In genomic region chr9:95180569-95180968, GRCm38 (mm10) we compare ENCODE assay signal across 19 mouse cellular contexts.
DNase-seq lines count a peak whose midpoint lies in the region; ATAC-seq and TF ChIP-seq lines count a peak whose summit lies in the region.
"Had no signal": no experiment of that assay in that cellular context is flagged by ENCODE, and none has a peak within 500 bp of the region (broad histone marks: within the 10 kb centered on the region; RNA-seq: fewer than 3 reads in every experiment).

No protein-coding gene starts in this region.

- H3K4me2 ChIP-seq in intestine, embryonic 14.5 days (ENCODE audit: low read length), result no peak overlapping the region
- H3K4me2 ChIP-seq in intestine, embryonic 15.5 days (replicated peaks), result no peak overlapping the region
- H3K4me2 ChIP-seq in embryonic facial prominence, embryonic 12.5 days (replicated peaks), result no peak overlapping the region
- H3K4me2 ChIP-seq in midbrain, postnatal 0 days (ENCODE audit: low read depth, low read length, poor library complexity, severe bottlenecking), result no peak overlapping the region
- H3K4me2 ChIP-seq: heart, embryonic 11.5 days; kidney, embryonic 15.5 days; neural tube, embryonic 12.5 days had no signal

- H3K4me3 ChIP-seq in intestine, embryonic 14.5 days (ENCODE audit: low read depth, low read length), result no peak overlapping the region
- H3K4me3 ChIP-seq in intestine, embryonic 15.5 days (replicated peaks), result no peak overlapping the region
- no peak overlapping the region for H3K4me3 ChIP-seq in embryonic facial prominence, embryonic 12.5 days
- H3K4me3 ChIP-seq in limb, embryonic 10.5 days, result no peak overlapping the region
- no peak overlapping the region for H3K4me3 ChIP-seq in macrophage (ENCODE audit: inconsistent target)
- H3K4me3 ChIP-seq in midbrain, postnatal 0 days (ENCODE audit: low read depth, low read length), result no peak overlapping the region
- H3K4me3 ChIP-seq: erythroblast, embryonic 14.5 days; kidney, embryonic 15.5 days; left cerebral cortex, adult 2 months; limb, embryonic 13.5 days; neural tube, embryonic 12.5 days had no signal

- WGBS in intestine, embryonic 14.5 days, result 68% methylated on average over 4 of the region's 4 CpGs
- 81% methylated on average over 4 of the region's 4 CpGs for WGBS in intestine, embryonic 15.5 days
- WGBS in embryonic facial prominence, embryonic 12.5 days, result 31% methylated on average over 4 of the region's 4 CpGs
- WGBS in limb, embryonic 10.5 days, result 75% methylated on average over 4 of the region's 4 CpGs
- 40% methylated on average over 4 of the region's 4 CpGs for whole genome bisulfite sequencing in macrophage (ENCODE audit: missing documents)
- 69% methylated on average over 4 of the region's 4 CpGs for WGBS in midbrain, postnatal 0 days

- H3K27ac ChIP-seq in intestine, embryonic 14.5 days (ENCODE audit: low read depth), result peak overlapping the region; percentile 49; the same call in 1 of the 2 replicates
- H3K27ac ChIP-seq in intestine, embryonic 15.5 days, result no peak overlapping the region
- 0 out of 2 replicates have a peak overlapping the region, but pooled peaks have one; percentile 76 for H3K27ac ChIP-seq in embryonic facial prominence, embryonic 12.5 days
- peak overlapping the region; percentile 72; the same call in 1 of the 2 replicates for H3K27ac ChIP-seq in limb, embryonic 10.5 days
- peak overlapping the region; percentile 55 for H3K27ac ChIP-seq in macrophage
- no peak overlapping the region for H3K27ac ChIP-seq in midbrain, postnatal 0 days (ENCODE audit: low read depth, low read length)
- H3K27ac ChIP-seq: left cerebral cortex, adult 2 months; limb, embryonic 13.5 days; neural tube, embryonic 12.5 days had no signal

- H3K9me3 ChIP-seq in intestine, embryonic 14.5 days (ENCODE audit: control insufficient read depth, low read length), result no peaks in the 10 kb centered on the region
- no peaks in the 10 kb centered on the region for H3K9me3 ChIP-seq in intestine, embryonic 15.5 days
- H3K9me3 ChIP-seq in embryonic facial prominence, embryonic 12.5 days, result no peaks in the 10 kb centered on the region
- no peaks in the 10 kb centered on the region for H3K9me3 ChIP-seq in limb, embryonic 10.5 days (replicated peaks)
- H3K9me3 ChIP-seq in midbrain, postnatal 0 days (ENCODE audit: low read length), result no peaks in the 10 kb centered on the region
- H3K9me3 ChIP-seq: kidney, embryonic 15.5 days; limb, embryonic 13.5 days; neural tube, embryonic 12.5 days had no signal

- no peaks in the 10 kb centered on the region for H3K79me2 ChIP-seq in macrophage (ENCODE audit: inconsistent target)

- no peaks in the 10 kb centered on the region for H3K36me3 ChIP-seq in intestine, embryonic 14.5 days (ENCODE audit: control insufficient read depth, insufficient read depth, low read length)
- H3K36me3 ChIP-seq in intestine, embryonic 15.5 days, result no peaks in the 10 kb centered on the region
- no peaks in the 10 kb centered on the region for H3K36me3 ChIP-seq in embryonic facial prominence, embryonic 12.5 days
- no peaks in the 10 kb centered on the region for H3K36me3 ChIP-seq in limb, embryonic 10.5 days
- no peaks in the 10 kb centered on the region for H3K36me3 ChIP-seq in macrophage (ENCODE audit: inconsistent target)
- H3K36me3 ChIP-seq in midbrain, postnatal 0 days (ENCODE audit: insufficient read depth, low read length), result no peaks in the 10 kb centered on the region
- H3K36me3 ChIP-seq: kidney, embryonic 15.5 days; limb, embryonic 13.5 days; neural tube, embryonic 12.5 days had no signal

- no peak; the same call in 1 of the 2 replicates for ATAC-seq in intestine, embryonic 14.5 days (replicated peaks; ENCODE audit: low FRiP score, low TSS enrichment, low read depth)
- ATAC-seq in intestine, embryonic 15.5 days, result no peak; the same call in 1 of the 2 replicates
- ATAC-seq in embryonic facial prominence, embryonic 12.5 days (ENCODE audit: insufficient number of reproducible peaks, insufficient read depth, low FRiP score, low TSS enrichment), result no peak
- no peak for ATAC-seq in midbrain, postnatal 0 days (ENCODE audit: low FRiP score)
- no peak for ATAC-seq in CD4-positive, CD25-positive, alpha-beta regulatory T cell, adult 4 months

- H3K27me3 ChIP-seq in intestine, embryonic 14.5 days (replicated peaks; ENCODE audit: control insufficient read depth, insufficient read depth, low read length), result no peaks in the 10 kb centered on the region
- no peaks in the 10 kb centered on the region for H3K27me3 ChIP-seq in intestine, embryonic 15.5 days (replicated peaks)
- no peaks in the 10 kb centered on the region for H3K27me3 ChIP-seq in embryonic facial prominence, embryonic 12.5 days
- H3K27me3 ChIP-seq in limb, embryonic 10.5 days (ENCODE audit: low read depth, poor library complexity, severe bottlenecking), result no peaks in the 10 kb centered on the region
- H3K27me3 ChIP-seq in midbrain, postnatal 0 days (ENCODE audit: insufficient read depth, low read length), result no peaks in the 10 kb centered on the region
- H3K27me3 ChIP-seq: kidney, embryonic 15.5 days; neural tube, embryonic 12.5 days had no signal

- no peak for TF ChIP-seq CTCF in midbrain, postnatal 0 days (IDR thresholded peaks at IDR 0.05)

- H3K9ac ChIP-seq in intestine, embryonic 14.5 days (ENCODE audit: low read length), result no peak overlapping the region
- H3K9ac ChIP-seq in intestine, embryonic 15.5 days, result no peak overlapping the region
- no peak overlapping the region for H3K9ac ChIP-seq in embryonic facial prominence, embryonic 12.5 days
- H3K9ac ChIP-seq in midbrain, postnatal 0 days (replicated peaks; ENCODE audit: low read length, poor library complexity, severe bottlenecking), result no peak overlapping the region
- H3K9ac ChIP-seq: kidney, embryonic 15.5 days; limb, embryonic 13.5 days; neural tube, embryonic 12.5 days had no signal

- H3K4me1 ChIP-seq in intestine, embryonic 14.5 days (replicated peaks; ENCODE audit: control insufficient read depth, insufficient read depth, low read length), result peaks cover 14% of the 10 kb centered on the region
- H3K4me1 ChIP-seq in intestine, embryonic 15.5 days (replicated peaks), result peaks cover 3% of the 10 kb centered on the region
- H3K4me1 ChIP-seq in embryonic facial prominence, embryonic 12.5 days, result peaks cover 23% of the 10 kb centered on the region
- peaks cover 25% of the 10 kb centered on the region for H3K4me1 ChIP-seq in limb, embryonic 10.5 days
- no peaks in the 10 kb centered on the region; the same call in 1 of the 2 replicates for H3K4me1 ChIP-seq in midbrain, postnatal 0 days (ENCODE audit: insufficient read depth, low read length)

- DNase-seq in intestine, embryonic 14.5 days (ENCODE audit: low spot score), result no peak
- DNase-seq in limb, embryonic 10.5 days (ENCODE audit: low spot score), result no peak
- no peak for DNase-seq in midbrain, postnatal 0 days (ENCODE audit: low spot score)
- DNase-seq: adrenal gland, postnatal 36 days; cerebellum, adult 9-10 months; gastrocnemius, postnatal 10 days; lung, postnatal 10 days; spleen, adult 18-20 months; thymus, postnatal 14 days had no signal

Comparison
In these comparisons a context has a peak if more than half of its experiments do, and no peak if none do; other contexts are left out.
1. H3K27ac ChIP-seq: peak in intestine, embryonic 14.5 days (single experiment), embryonic facial prominence, embryonic 12.5 days (single experiment), limb, embryonic 10.5 days (single experiment) and macrophage (single experiment); none in intestine, embryonic 15.5 days (single experiment) and midbrain, postnatal 0 days (single experiment).